Mouse (Mus musculus): ENCODE results near the gene Zfp654.

DNA sequence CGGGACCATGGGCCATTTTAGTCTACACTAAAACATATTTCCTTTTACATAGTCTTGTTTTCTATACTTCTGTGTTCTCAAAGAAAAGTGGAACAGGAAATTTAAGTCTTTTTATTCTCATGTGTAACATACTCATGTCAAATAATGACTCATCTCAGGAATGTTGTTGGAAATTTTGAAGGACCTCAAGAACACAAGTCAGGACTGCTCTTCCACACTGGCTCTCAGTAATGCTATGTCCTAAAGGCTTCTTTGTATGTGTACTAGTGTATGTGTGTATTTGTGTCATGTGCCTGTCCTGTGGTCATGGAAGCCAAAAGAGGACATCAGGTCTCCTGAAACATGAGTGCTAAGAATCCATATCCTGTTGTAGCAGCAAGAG lies 92.2 kb downstream of the Zfp654 start:
- TF ChIP-seq CTCF (conservative IDR thresholded peaks at IDR 0.05 in 1 of 2, IDR thresholded peaks at IDR 0.05 in 1 of 2; ENCODE audit: low read depth in 2 of 2, low read length in 2 of 2), result no peak
- no peak for TF ChIP-seq MAZ (IDR thresholded peaks at IDR 0.05; ENCODE audit: low read depth, low read length)
- no peak for TF ChIP-seq MAX (IDR thresholded peaks at IDR 0.05; ENCODE audit: low read length)
- TF ChIP-seq USF1 (IDR thresholded peaks at IDR 0.05; ENCODE audit: low read depth, low read length), result no peak
- TF ChIP-seq POLR2A (IDR thresholded peaks at IDR 0.05; ENCODE audit: low read depth, low read length), result no peak
- no peak for TF ChIP-seq UBTF (IDR thresholded peaks at IDR 0.05; ENCODE audit: low read depth, low read length)
- TF ChIP-seq E2F4 (IDR thresholded peaks at IDR 0.05; ENCODE audit: insufficient replicate concordance, low read depth, low read length), result no peak
- TF ChIP-seq ZMIZ1 (IDR thresholded peaks at IDR 0.05; ENCODE audit: low read depth, low read length), result no peak
- TF ChIP-seq CHD2 (IDR thresholded peaks at IDR 0.05; ENCODE audit: low read length), result no peak
- TF ChIP-seq USF2 (conservative IDR thresholded peaks at IDR 0.05; ENCODE audit: low read depth, low read length), result no peak
